Mouse (Mus musculus) ES-E14 (cell line): ENCODE results near the gene Zfp740. TPM values are rescaled to one million over a fixed set of nuclear protein-coding genes. Genes with fewer than 3 reads are reported as not detected.

ENCODE experiments used
- DNase-seq: peaks from one replicate; pipeline ENCODE4 v3.0.0-alpha.2; 2013; ENCODE audit warnings: low read depth, low spot score
- H3K27ac ChIP-seq: 2 replicates; pipeline ENCODE4 v1.5.1; 2012; ENCODE audit warnings: low read depth, mild to moderate bottlenecking, low read length, moderate library complexity, mixed read lengths; ENCODE audit not compliant: poor library complexity, insufficient read depth, severe bottlenecking
- H3K36me3 ChIP-seq: 2 replicates; pipeline ENCODE4 v1.6.1; 2012; ENCODE audit warnings: mild to moderate bottlenecking, low read length, moderate library complexity, mixed read lengths; ENCODE audit not compliant: control insufficient read depth, poor library complexity, insufficient read depth, severe bottlenecking
- H3K4me1 ChIP-seq, 2 experiments: fragments of 150-350 bp in 1 of 2; sonication (generic) in 1 of 2; 2 replicates each; pipeline ENCODE4 v1.6.1; 2012; ENCODE audit warnings: low read length in 2 of 2, mild to moderate bottlenecking in 1 of 2, mixed read lengths in 1 of 2; ENCODE audit not compliant: control insufficient read depth in 2 of 2, insufficient read depth in 2 of 2, poor library complexity in 1 of 2
- H3K4me3 ChIP-seq, 2 experiments: fragments of 150-350 bp in 1 of 2; sonication (generic) in 1 of 2; 2 replicates each; pipeline ENCODE4 v1.5.1; 2012; ENCODE audit warnings: low read length in 2 of 2, low read depth in 1 of 2, mild to moderate bottlenecking in 1 of 2, mixed read lengths in 1 of 2; ENCODE audit not compliant: insufficient read depth in 1 of 2, poor library complexity in 1 of 2, severe bottlenecking in 1 of 2
- H3K9ac ChIP-seq: 2 replicates; pipeline ENCODE4 v1.6.1; 2012; ENCODE audit warnings: low read depth, mild to moderate bottlenecking, low read length, mixed read lengths; ENCODE audit not compliant: poor library complexity, insufficient read depth, severe bottlenecking
- H3K9me3 ChIP-seq: fragments of 150-350 bp; sonication (generic); 2 replicates; pipeline ENCODE4 v1.6.1; 2012; ENCODE audit warnings: low read depth, mild to moderate bottlenecking, low read length; ENCODE audit not compliant: control insufficient read depth, insufficient read depth
- CHD2 ChIP-seq: IDR thresholded peaks from 2 replicates; pipeline ENCODE4 v1.6.1; 2014; ENCODE audit warnings: mild to moderate bottlenecking, low read depth, low read length, inconsistent platforms
- HCFC1 ChIP-seq: IDR thresholded peaks from 2 replicates; pipeline ENCODE4 v1.6.1; 2012; ENCODE audit warnings: low read length, inconsistent platforms, borderline replicate concordance; ENCODE audit not compliant: insufficient read depth
- MAFK ChIP-seq: IDR thresholded peaks from 2 replicates; pipeline ENCODE4 v1.6.1; 2014; ENCODE audit warnings: mild to moderate bottlenecking, low read depth, low read length, inconsistent platforms; ENCODE audit not compliant: insufficient read depth
- ZC3H11A ChIP-seq: IDR thresholded peaks from 2 replicates; pipeline ENCODE4 v1.6.1; 2012; ENCODE audit warnings: low read depth, mild to moderate bottlenecking, inconsistent platforms, low read length, borderline replicate concordance
- ZNF384 ChIP-seq: IDR thresholded peaks from 2 replicates; pipeline ENCODE4 v1.6.1; 2012; ENCODE audit warnings: low read depth, low read length, inconsistent platforms
- in situ Hi-C, 2 experiments: fragments of 600-800 bp; cut with MboI; formaldehyde crosslinking; loops; one replicate each; pipeline ENCODE4 v1.15.1; 2025; ENCODE audit warnings: low sequenced_read_pairs in 2 of 2, inconsistent platforms in 1 of 2; ENCODE audit not compliant: unreplicated experiment in 2 of 2
- total RNA-seq: library from RNA; depleted of rRNA; stranded (reverse); fragments of 300-350 nt; gene quantifications from 2 replicates; pipeline ENCODE4 v1.2.3, GENCODE M21; 2012

The Zfp740 gene
- total RNA-seq, 1 experiment = 98.5 TPM

DNA sequence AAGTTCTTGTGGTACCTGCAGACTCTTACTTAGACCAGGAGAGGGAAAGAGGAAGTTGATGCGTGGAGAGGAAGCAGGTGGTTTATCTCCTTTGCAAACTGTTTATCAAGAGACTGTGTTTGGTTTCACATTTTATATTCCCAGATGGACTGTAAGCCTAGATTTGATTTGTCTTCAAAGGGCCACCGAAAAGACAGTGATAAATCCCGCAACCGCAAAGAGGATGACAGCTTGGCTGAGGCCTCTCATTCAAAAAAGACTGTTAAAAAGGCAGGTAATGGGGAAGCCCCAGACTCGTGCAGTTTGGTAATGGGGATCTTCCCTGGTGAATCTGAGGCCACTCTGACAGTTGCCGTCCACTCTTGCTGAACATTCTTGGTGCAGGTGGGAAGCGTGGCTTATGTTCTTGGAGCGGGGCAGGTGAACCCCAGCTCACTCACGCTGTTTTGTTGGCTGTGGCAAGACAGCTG, 5.1 kb downstream of the Zfp740 start:
- Histone ChIP-seq H3K27ac (no peak overlapping the region), H3K36me3 (peaks cover 48% of the 10 kb centered on the region), H3K9me3 (no peaks in the 10 kb centered on the region), H3K4me3 (peak overlapping the region in 1 of 2 experiments; percentile 6; a peak in 2 of 4 replicates), H3K9ac (peak overlapping the region; percentile 34; the same call in 1 of the 2 replicates), H3K4me1 (peaks cover 8 to 29% of the 10 kb centered on the region in 2 experiments)
- no peak for DNase-seq
- no peak for TF ChIP-seq MAFK
- no peak for TF ChIP-seq HCFC1
- no peak for TF ChIP-seq CHD2
- no peak for TF ChIP-seq ZNF384
- no peak for TF ChIP-seq ZC3H11A
- in situ Hi-C loops = no loop called here

DNA sequence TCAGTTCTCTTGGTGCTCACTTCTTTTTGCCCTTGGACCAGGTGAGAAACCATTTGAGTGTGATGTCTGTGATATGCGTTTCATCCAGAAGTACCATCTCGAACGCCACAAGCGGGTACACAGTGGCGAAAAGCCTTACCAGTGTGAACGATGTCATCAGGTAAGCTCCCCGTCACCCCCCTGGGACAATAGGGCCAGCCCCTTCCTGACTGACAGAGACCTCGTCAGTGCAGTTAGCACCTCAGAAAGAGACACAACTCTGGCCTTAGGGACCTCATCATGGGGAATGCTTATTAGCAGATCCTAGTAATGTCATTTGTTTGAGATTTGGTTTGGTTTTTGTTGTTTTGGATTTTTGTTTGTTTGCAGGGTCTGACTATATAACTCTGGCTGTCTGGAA, 6.1 kb downstream of the Zfp740 start:
- Histone ChIP-seq H3K27ac (no peak overlapping the region; the same call in 1 of the 2 replicates), H3K4me1 (peaks cover 8 to 34% of the 10 kb centered on the region in 2 experiments), H3K9ac (peak overlapping the region; percentile 4; the same call in 1 of the 2 replicates), H3K9me3 (no peaks in the 10 kb centered on the region), H3K4me3 (peak overlapping the region in 1 of 2 experiments; percentile 6; a peak in 1 of 4 replicates), H3K36me3 (peaks cover 50% of the 10 kb centered on the region)
- in situ Hi-C loops = no loop called here
- no peak for TF ChIP-seq ZNF384
- no peak for TF ChIP-seq CHD2
- no peak for TF ChIP-seq ZC3H11A
- TF ChIP-seq MAFK = no peak
- no peak for TF ChIP-seq HCFC1
- no peak for DNase-seq

- TF ChIP-seq MAFK = no peak
- TF ChIP-seq HCFC1 = no peak
- no peak for TF ChIP-seq ZC3H11A
- TF ChIP-seq CHD2 = no peak
- TF ChIP-seq ZNF384 = no peak
- no peaks in the 10 kb centered on the region for H3K9me3 ChIP-seq
- DNase-seq = no peak
- in situ Hi-C loops = no loop called here
- peak overlapping the region; percentile 56 for H3K9ac ChIP-seq
- peak overlapping the region in 1 of 2 experiments; percentile 37; a peak in 2 of 4 replicates for H3K4me3 ChIP-seq
- H3K36me3 ChIP-seq = peaks cover 51% of the 10 kb centered on the region
- H3K27ac ChIP-seq = peak overlapping the region; percentile 84
- H3K4me1 ChIP-seq = peaks cover 19 to 42% of the 10 kb centered on the region in 2 experiments
Measured at GRCm38 (mm10) chr15:102210816-102211215, 7.8 kb downstream of the Zfp740 start.

DNA sequence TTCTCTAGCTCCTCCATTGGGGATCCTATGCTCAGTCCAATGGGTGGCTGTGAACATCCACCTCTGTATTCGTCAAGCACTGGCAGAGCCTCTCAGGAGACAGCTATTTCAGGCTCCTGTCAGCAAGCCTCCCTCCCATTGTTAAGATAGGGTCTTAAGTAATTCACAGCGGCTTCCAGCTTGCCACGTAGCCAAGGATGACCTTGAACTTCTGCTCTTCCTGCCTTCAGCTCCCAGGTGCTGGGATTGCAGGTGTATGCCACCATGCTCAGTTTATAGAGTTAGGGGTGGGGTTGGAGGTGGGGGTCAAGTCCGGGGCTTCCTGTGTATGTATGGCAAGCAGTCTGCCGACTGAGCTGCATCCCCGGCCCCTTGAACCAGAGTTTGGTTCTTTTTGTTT, 8.8 kb downstream of the Zfp740 start:
- Histone ChIP-seq H3K36me3 (peaks cover 53% of the 10 kb centered on the region), H3K9ac (no peak overlapping the region; the same call in 1 of the 2 replicates), H3K27ac (peak overlapping the region; percentile 86; the same call in 1 of the 2 replicates), H3K4me3 (0 out of 4 replicates have a peak overlapping the region, but pooled peaks of 1 of the 2 experiments have one; percentile 2), H3K4me1 (peaks cover 25 to 50% of the 10 kb centered on the region in 2 experiments), H3K9me3 (no peaks in the 10 kb centered on the region)
- in situ Hi-C loops = no loop called here
- DNase-seq = no peak
- no peak for TF ChIP-seq CHD2
- TF ChIP-seq HCFC1 = no peak
- no peak for TF ChIP-seq MAFK
- no peak for TF ChIP-seq ZNF384
- TF ChIP-seq ZC3H11A = no peak
